Mouse (Mus musculus): ENCODE results near the gene Trim69.
"Not testable (repeated sequence)": the region's sequence is repeated elsewhere in the genome, so short reads cannot be mapped to it uniquely, and the experiment has no call there.

Trim69 gene

GRCm38 (mm10) chr2:122210534-122211228 lies 50.2 kb downstream of the Trim69 start:
- DNase-seq: no peak

- DNase-seq: not testable (repeated sequence)
These were observed 56.6 kb downstream of the Trim69 start for GRCm38 (mm10) chr2:122217075-122217474.

- no peak for DNase-seq
These were observed 57.7 kb downstream of the Trim69 start for GRCm38 (mm10) chr2:122218234-122218633.

GRCm38 (mm10) chr2:122221378-122221777 lies 60.9 kb downstream of the Trim69 start:
- no peak for DNase-seq

- no peak for DNase-seq
These were observed 61.3 kb downstream of the Trim69 start for GRCm38 (mm10) chr2:122221798-122222197.

GRCm38 (mm10) chr2:122222272-122222671 lies 61.8 kb downstream of the Trim69 start:
- DNase-seq: no peak

- DNase-seq: no peak
These were observed 63.2 kb downstream of the Trim69 start for GRCm38 (mm10) chr2:122223654-122224053.
